Mouse (Mus musculus): ENCODE data around the gene Prkrip1. TPM values are rescaled to one million over a fixed set of nuclear protein-coding genes. Genes with fewer than 3 reads are reported as not detected.
A peak's percentile ranks its signal among the peaks of the same experiment; 100 is the strongest.

Gene Prkrip1
- total and polyA plus RNA-seq, 3 experiments = 45.5 to 94.8 (median 47.7) TPM

GRCm38 (mm10) chr5:136186723-136187122, 12.0 kb downstream of the Prkrip1 start (continued):
- no peak for TF ChIP-seq RCOR1 (conservative IDR thresholded peaks at IDR 0.05; ENCODE audit: low read depth, low read length)
- no peak for TF ChIP-seq TBP (conservative IDR thresholded peaks at IDR 0.05; ENCODE audit: low read depth, low read length)
- TF ChIP-seq ZNF384 (IDR thresholded peaks at IDR 0.05; ENCODE audit: low read depth, low read length) = no peak
- TF ChIP-seq E2F4 (IDR thresholded peaks at IDR 0.05; ENCODE audit: insufficient replicate concordance, low read depth, low read length) = no peak
- TF ChIP-seq UBTF (IDR thresholded peaks at IDR 0.05; ENCODE audit: low read depth, low read length) = no peak
- no peak for TF ChIP-seq ZKSCAN1 (IDR thresholded peaks at IDR 0.05; ENCODE audit: borderline replicate concordance, low read depth, low read length)
- TF ChIP-seq ETS1 (conservative IDR thresholded peaks at IDR 0.05; ENCODE audit: low read depth, low read length) = no peak
- no peak for TF ChIP-seq MEF2A (IDR thresholded peaks at IDR 0.05; ENCODE audit: borderline replicate concordance, low read depth, low read length)
- no peak for TF ChIP-seq MXI1 (IDR thresholded peaks at IDR 0.05; ENCODE audit: low read depth, low read length)
- TF ChIP-seq MAZ (IDR thresholded peaks at IDR 0.05; ENCODE audit: low read depth, low read length) = no peak
- no peak for TF ChIP-seq TCF12 (IDR thresholded peaks at IDR 0.05; ENCODE audit: low read depth, low read length)
- TF ChIP-seq JUN (IDR thresholded peaks at IDR 0.05; ENCODE audit: insufficient read depth, low read depth, low read length) = no peak
- TF ChIP-seq PAX5 (IDR thresholded peaks at IDR 0.05; ENCODE audit: low read length) = no peak
- peak; percentile 1; the same call in 1 of the 2 replicates for TF ChIP-seq ZC3H11A (IDR thresholded peaks at IDR 0.05; ENCODE audit: low read depth, low read length)

- no peak overlapping the region for H3K27ac ChIP-seq (ENCODE audit: insufficient read depth, low read depth)
- DNase-seq (ENCODE audit: extremely low read depth) = no peak
Measured at GRCm38 (mm10) chr5:136183766-136184165, 15.0 kb downstream of the Prkrip1 start.

GRCm38 (mm10) chr5:136182830-136183229, 15.9 kb downstream of the Prkrip1 start:
- H3K79me2 ChIP-seq (replicated peaks; ENCODE audit: control insufficient read depth, extremely low read depth, insufficient read depth, poor library complexity, severe bottlenecking) = no peaks in the 10 kb centered on the region
- dilution Hi-C loops (cut with MboI; ENCODE audit: extremely low pct_ligation_motif_present, extremely low pct_unique_long_range_greater_than_20kb, low sequenced_read_pairs) = no loop called here
- in situ Hi-C loops (cut with MboI; ENCODE audit: low pct_ligation_motif_present, low pct_unique_long_range_greater_than_20kb, low sequenced_read_pairs) = no loop called here
- H3K27ac ChIP-seq (ENCODE audit: insufficient read depth, low read depth) = no peak overlapping the region
- H3K27me3 ChIP-seq (replicated peaks) = no peaks in the 10 kb centered on the region
- H3K4me3 ChIP-seq (replicated peaks in 1 of 3; ENCODE audit: low read depth in 2 of 3, low read length in 2 of 3, poor library complexity in 1 of 3) = no peak overlapping the region
- TF ChIP-seq KAT2A (IDR thresholded peaks at IDR 0.05; ENCODE audit: insufficient replicate concordance, low read length) (no peak), RAD21 (IDR thresholded peaks at IDR 0.05; ENCODE audit: low read depth, low read length) (no peak), ELF1 (IDR thresholded peaks at IDR 0.05; ENCODE audit: low read depth, low read length) (no peak), EP300 (IDR thresholded peaks at IDR 0.05; ENCODE audit: low read length) (no peak), POLR2AphosphoS2 (IDR thresholded peaks at IDR 0.05; ENCODE audit: low read depth, low read length) (no peak), E2F4 (IDR thresholded peaks at IDR 0.05; ENCODE audit: insufficient replicate concordance, low read depth, low read length) (no peak)
- no peak for DNase-seq (ENCODE audit: extremely low read depth)
- H3K9me3 ChIP-seq (replicated peaks; ENCODE audit: low read length) = no peaks in the 10 kb centered on the region
- no peak overlapping the region for H3K9ac ChIP-seq (ENCODE audit: insufficient read depth, low read depth)
- peaks cover 71 to 92% of the 10 kb centered on the region in 2 experiments for H3K36me3 ChIP-seq (replicated peaks in 1 of 2; ENCODE audit: control insufficient read depth in 1 of 2, insufficient read depth in 1 of 2, low read length in 1 of 2)
- H3K4me2 ChIP-seq (ENCODE audit: insufficient read depth, low read depth, poor library complexity, severe bottlenecking) = no peak overlapping the region
- H3K4me1 ChIP-seq (ENCODE audit: control insufficient read depth in 1 of 2, insufficient read depth in 2 of 2) = peaks cover 6 to 8% of the 10 kb centered on the region in 2 experiments; a peak in 3 of 4 replicates

More at GRCm38 (mm10) chr5:136183766-136184165, 15.0 kb downstream of the Prkrip1 start:
- H3K79me2 ChIP-seq (replicated peaks; ENCODE audit: control insufficient read depth, extremely low read depth, insufficient read depth, poor library complexity, severe bottlenecking) = no peaks in the 10 kb centered on the region
- in situ Hi-C loops (cut with MboI; ENCODE audit: low pct_ligation_motif_present, low pct_unique_long_range_greater_than_20kb, low sequenced_read_pairs) (no loop called here), dilution Hi-C loops (cut with MboI; ENCODE audit: extremely low pct_ligation_motif_present, extremely low pct_unique_long_range_greater_than_20kb, low sequenced_read_pairs) (no loop called here)
- H3K4me1 ChIP-seq (ENCODE audit: control insufficient read depth in 1 of 2, insufficient read depth in 2 of 2) = peaks cover 6 to 8% of the 10 kb centered on the region in 2 experiments; a peak in 3 of 4 replicates
- no peaks in the 10 kb centered on the region for H3K27me3 ChIP-seq (replicated peaks)
- no peak overlapping the region for H3K9ac ChIP-seq (ENCODE audit: insufficient read depth, low read depth)
- H3K4me2 ChIP-seq (ENCODE audit: insufficient read depth, low read depth, poor library complexity, severe bottlenecking) = no peak overlapping the region
- H3K36me3 ChIP-seq (replicated peaks in 1 of 2; ENCODE audit: control insufficient read depth in 1 of 2, insufficient read depth in 1 of 2, low read length in 1 of 2) = peaks cover 75 to 92% of the 10 kb centered on the region in 2 experiments
- TF ChIP-seq ETS1 (conservative IDR thresholded peaks at IDR 0.05; ENCODE audit: low read depth, low read length) = no peak
- peak in 1 of 2 experiments; percentile 43; a peak in 2 of 4 replicates for TF ChIP-seq CTCF (conservative IDR thresholded peaks at IDR 0.05 in 1 of 2, IDR thresholded peaks at IDR 0.05 in 1 of 2; ENCODE audit: low read depth in 2 of 2, low read length in 2 of 2)
- TF ChIP-seq RAD21 (IDR thresholded peaks at IDR 0.05; ENCODE audit: low read depth, low read length) = peak; percentile 21
- no peak for TF ChIP-seq KAT2A (IDR thresholded peaks at IDR 0.05; ENCODE audit: insufficient replicate concordance, low read length)
- no peak for TF ChIP-seq HCFC1 (IDR thresholded peaks at IDR 0.05; ENCODE audit: low read depth, low read length)
- TF ChIP-seq MEF2A (IDR thresholded peaks at IDR 0.05; ENCODE audit: borderline replicate concordance, low read depth, low read length) = no peak
- TF ChIP-seq CHD1 (IDR thresholded peaks at IDR 0.05; ENCODE audit: low read depth, low read length) = no peak
- peak; percentile 10; the same call in 1 of the 2 replicates for TF ChIP-seq SMC3 (IDR thresholded peaks at IDR 0.05; ENCODE audit: low read depth, low read length)
- no peaks in the 10 kb centered on the region for H3K9me3 ChIP-seq (replicated peaks; ENCODE audit: low read length)
- H3K4me3 ChIP-seq (replicated peaks in 1 of 3; ENCODE audit: low read depth in 2 of 3, low read length in 2 of 3, poor library complexity in 1 of 3) = no peak overlapping the region

Measured in CH12.LX (cell line).